Mouse (Mus musculus): Measurements from ENCODE around the gene Ptprk. TPM values are rescaled to one million over a fixed set of nuclear protein-coding genes. Genes with fewer than 3 reads are reported as not detected.

The Ptprk gene
- total and polyA plus RNA-seq, 3 experiments, result 0.02 to 2.4 (median 0.49) TPM

GRCm38 (mm10) chr10:28184675-28185074, 110.1 kb downstream of the Ptprk start:
- no peaks in the 10 kb centered on the region for H3K36me3 ChIP-seq (replicated peaks)
- TF ChIP-seq CTCF (IDR thresholded peaks at IDR 0.05; ENCODE audit: low read depth, low read length) (no peak), GATA2 (IDR thresholded peaks at IDR 0.05; ENCODE audit: borderline replicate concordance, low read depth, low read length) (no peak), TAL1 (conservative IDR thresholded peaks at IDR 0.05; ENCODE audit: low read depth, low read length) (no peak)
- DNase-seq (ENCODE audit: low spot score), result no peak

DNA sequence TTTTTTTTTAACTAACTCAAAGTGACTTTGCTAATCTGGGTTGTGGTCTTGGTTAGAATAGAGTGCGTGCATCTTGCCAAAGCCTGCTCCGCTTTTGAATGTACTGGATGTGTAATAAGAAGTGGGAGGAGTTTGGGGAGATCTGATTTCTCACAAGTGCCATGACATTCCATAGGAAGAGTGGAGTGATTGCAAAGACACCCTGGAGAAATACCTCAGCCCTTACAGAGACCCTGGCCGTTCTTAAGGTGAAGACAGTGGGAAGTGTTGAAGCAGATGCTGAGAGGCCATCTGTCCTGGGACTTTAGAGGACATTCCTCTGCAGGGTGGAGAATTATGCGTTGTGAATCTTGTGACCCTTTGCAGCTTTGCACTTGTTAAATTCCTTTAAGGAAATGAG, 110.7 kb downstream of the Ptprk start:
- DNase-seq (ENCODE audit: low spot score) (no peak), ATAC-seq (ENCODE audit: extremely low read depth, insufficient number of reproducible peaks, low FRiP score, poor library complexity, severe bottlenecking) (no peak)
- TF ChIP-seq CTCF (IDR thresholded peaks at IDR 0.05; ENCODE audit: low read depth, low read length), result no peak
- no peak for TF ChIP-seq TAL1 (conservative IDR thresholded peaks at IDR 0.05; ENCODE audit: low read depth, low read length)
- TF ChIP-seq POLR2AphosphoS5 (IDR thresholded peaks at IDR 0.05; ENCODE audit: insufficient replicate concordance, low read depth, low read length), result no peak
- Histone ChIP-seq H3K27me3 (ENCODE audit: insufficient read depth, low read length) (no peaks in the 10 kb centered on the region), H3K36me3 (replicated peaks) (no peaks in the 10 kb centered on the region), H3K4me1 (ENCODE audit: insufficient read depth, low read depth, low read length) (no peaks in the 10 kb centered on the region), H3K4me3 (ENCODE audit: low read depth, low read length) (no peak overlapping the region), H3K9me3 (replicated peaks) (no peaks in the 10 kb centered on the region)

More at GRCm38 (mm10) chr10:28184675-28185074, 110.1 kb downstream of the Ptprk start:
- H3K4me3 ChIP-seq (ENCODE audit: low read depth, low read length), result no peak overlapping the region
- no peaks in the 10 kb centered on the region for H3K4me1 ChIP-seq (ENCODE audit: insufficient read depth, low read depth, low read length)
- H3K27me3 ChIP-seq (ENCODE audit: insufficient read depth, low read length), result no peaks in the 10 kb centered on the region
- H3K9me3 ChIP-seq (replicated peaks), result no peaks in the 10 kb centered on the region
- no peak for ATAC-seq (ENCODE audit: extremely low read depth, insufficient number of reproducible peaks, low FRiP score, poor library complexity, severe bottlenecking)

- no peaks in the 10 kb centered on the region for H3K4me1 ChIP-seq (ENCODE audit: insufficient read depth, low read depth, low read length)
- DNase-seq (ENCODE audit: low spot score) (no peak), ATAC-seq (ENCODE audit: extremely low read depth, insufficient number of reproducible peaks, low FRiP score, poor library complexity, severe bottlenecking) (no peak)
- H3K4me3 ChIP-seq (ENCODE audit: low read depth, low read length), result no peak overlapping the region
- H3K36me3 ChIP-seq (replicated peaks), result no peaks in the 10 kb centered on the region
- TF ChIP-seq CTCF (IDR thresholded peaks at IDR 0.05; ENCODE audit: low read depth, low read length) (no peak), POLR2AphosphoS5 (IDR thresholded peaks at IDR 0.05; ENCODE audit: insufficient replicate concordance, low read depth, low read length) (no peak), GATA1 (IDR thresholded peaks at IDR 0.05; ENCODE audit: borderline replicate concordance, low read length) (no peak), TAL1 (conservative IDR thresholded peaks at IDR 0.05; ENCODE audit: low read depth, low read length) (no peak), GATA2 (IDR thresholded peaks at IDR 0.05; ENCODE audit: borderline replicate concordance, low read depth, low read length) (no peak)
- no peaks in the 10 kb centered on the region for H3K27me3 ChIP-seq (ENCODE audit: insufficient read depth, low read length)
- no peaks in the 10 kb centered on the region for H3K9me3 ChIP-seq (replicated peaks)
Observed at GRCm38 (mm10) chr10:28186018-28186800, 111.6 kb downstream of the Ptprk start.

DNA sequence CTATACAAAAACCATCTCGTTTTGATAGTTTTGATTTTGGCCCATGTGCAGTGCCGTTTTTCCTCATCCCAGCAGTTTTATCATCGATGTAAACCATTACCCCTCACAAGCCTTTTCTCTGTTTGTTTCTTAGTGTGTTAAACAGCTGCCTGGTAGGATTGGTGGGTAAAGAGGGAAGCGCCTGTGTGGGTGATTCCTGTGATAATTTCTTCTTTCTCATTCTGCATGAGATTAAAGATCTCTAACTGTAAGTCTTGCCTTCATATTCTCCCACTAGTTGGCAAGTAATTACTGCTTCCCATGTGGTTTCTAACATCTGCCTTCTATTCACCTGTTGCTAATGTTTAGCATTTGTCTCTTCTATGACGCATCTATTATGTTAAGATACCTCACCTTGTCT, 116.8 kb downstream of the Ptprk start:
- Histone ChIP-seq H3K9me3 (replicated peaks) (no peaks in the 10 kb centered on the region), H3K36me3 (replicated peaks) (no peaks in the 10 kb centered on the region), H3K4me1 (ENCODE audit: insufficient read depth, low read depth, low read length) (no peaks in the 10 kb centered on the region), H3K27me3 (ENCODE audit: insufficient read depth, low read length) (no peaks in the 10 kb centered on the region), H3K4me3 (ENCODE audit: low read depth, low read length) (no peak overlapping the region)
- ATAC-seq (ENCODE audit: extremely low read depth, insufficient number of reproducible peaks, low FRiP score, poor library complexity, severe bottlenecking) (no peak), DNase-seq (ENCODE audit: low spot score) (no peak)
- TF ChIP-seq CTCF (IDR thresholded peaks at IDR 0.05; ENCODE audit: low read depth, low read length) (no peak), GATA1 (IDR thresholded peaks at IDR 0.05; ENCODE audit: borderline replicate concordance, low read length) (no peak), TAL1 (conservative IDR thresholded peaks at IDR 0.05; ENCODE audit: low read depth, low read length) (no peak)

DNA sequence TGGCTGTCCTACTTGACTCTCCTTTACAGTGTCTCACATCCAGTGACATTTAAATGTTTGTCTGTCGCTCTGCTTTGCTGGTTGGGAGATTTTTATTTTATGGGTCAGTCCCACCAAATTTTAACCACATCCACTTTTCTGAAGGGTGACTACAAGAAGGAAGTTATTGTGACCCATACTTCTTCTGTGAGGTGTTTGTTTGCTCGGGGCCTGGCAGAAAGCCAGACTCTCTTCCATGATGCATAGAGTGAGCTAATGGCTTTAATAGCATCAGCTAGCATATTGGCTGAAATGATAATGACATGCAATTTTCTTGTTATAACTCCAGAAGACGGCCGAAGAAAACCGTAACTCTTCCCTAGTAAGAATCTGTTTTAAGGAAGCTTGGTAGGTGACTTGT, 119.0 kb downstream of the Ptprk start:
- no peak for ATAC-seq (ENCODE audit: extremely low read depth, insufficient number of reproducible peaks, low FRiP score, poor library complexity, severe bottlenecking)
- H3K36me3 ChIP-seq (replicated peaks), result no peaks in the 10 kb centered on the region
- H3K4me1 ChIP-seq (ENCODE audit: insufficient read depth, low read depth, low read length), result no peaks in the 10 kb centered on the region
- no peak for TF ChIP-seq POLR2AphosphoS5 (IDR thresholded peaks at IDR 0.05; ENCODE audit: insufficient replicate concordance, low read depth, low read length)
- TF ChIP-seq CTCF (IDR thresholded peaks at IDR 0.05; ENCODE audit: low read depth, low read length), result no peak
- no peak for TF ChIP-seq GATA2 (IDR thresholded peaks at IDR 0.05; ENCODE audit: borderline replicate concordance, low read depth, low read length)
- TF ChIP-seq GATA1 (IDR thresholded peaks at IDR 0.05; ENCODE audit: borderline replicate concordance, low read length), result no peak
- no peak for TF ChIP-seq TAL1 (conservative IDR thresholded peaks at IDR 0.05; ENCODE audit: low read depth, low read length)
- H3K27me3 ChIP-seq (ENCODE audit: insufficient read depth, low read length), result no peaks in the 10 kb centered on the region
- no peak for DNase-seq (ENCODE audit: low spot score)
- H3K9me3 ChIP-seq (replicated peaks), result no peaks in the 10 kb centered on the region
- no peak overlapping the region for H3K4me3 ChIP-seq (ENCODE audit: low read depth, low read length)

GRCm38 (mm10) chr10:28200609-28201008, 126.0 kb downstream of the Ptprk start:
- H3K4me1 ChIP-seq (ENCODE audit: insufficient read depth, low read depth, low read length), result no peaks in the 10 kb centered on the region
- H3K27me3 ChIP-seq (ENCODE audit: insufficient read depth, low read length), result no peaks in the 10 kb centered on the region
- no peaks in the 10 kb centered on the region for H3K36me3 ChIP-seq (replicated peaks)
- ATAC-seq (ENCODE audit: extremely low read depth, insufficient number of reproducible peaks, low FRiP score, poor library complexity, severe bottlenecking) (no peak), DNase-seq (ENCODE audit: low spot score) (no peak)
- TF ChIP-seq GATA2 (IDR thresholded peaks at IDR 0.05; ENCODE audit: borderline replicate concordance, low read depth, low read length) (no peak), TAL1 (conservative IDR thresholded peaks at IDR 0.05; ENCODE audit: low read depth, low read length) (no peak), POLR2AphosphoS5 (IDR thresholded peaks at IDR 0.05; ENCODE audit: insufficient replicate concordance, low read depth, low read length) (no peak), CTCF (IDR thresholded peaks at IDR 0.05; ENCODE audit: low read depth, low read length) (no peak), GATA1 (IDR thresholded peaks at IDR 0.05; ENCODE audit: borderline replicate concordance, low read length) (no peak)
- no peak overlapping the region for H3K4me3 ChIP-seq (ENCODE audit: low read depth, low read length)
- no peaks in the 10 kb centered on the region for H3K9me3 ChIP-seq (replicated peaks)
